Mouse (Mus musculus) naive thymus-derived CD4-positive, alpha-beta T cell, adult 2 months (primary cell): ENCODE results near the gene Arl6ip5.

ENCODE experiments used
- DNase-seq: peaks from one replicate; pipeline ENCODE4 v3.0.0-alpha.2; 2011; ENCODE audit warnings: low read depth

Gene Arl6ip5

DNA sequence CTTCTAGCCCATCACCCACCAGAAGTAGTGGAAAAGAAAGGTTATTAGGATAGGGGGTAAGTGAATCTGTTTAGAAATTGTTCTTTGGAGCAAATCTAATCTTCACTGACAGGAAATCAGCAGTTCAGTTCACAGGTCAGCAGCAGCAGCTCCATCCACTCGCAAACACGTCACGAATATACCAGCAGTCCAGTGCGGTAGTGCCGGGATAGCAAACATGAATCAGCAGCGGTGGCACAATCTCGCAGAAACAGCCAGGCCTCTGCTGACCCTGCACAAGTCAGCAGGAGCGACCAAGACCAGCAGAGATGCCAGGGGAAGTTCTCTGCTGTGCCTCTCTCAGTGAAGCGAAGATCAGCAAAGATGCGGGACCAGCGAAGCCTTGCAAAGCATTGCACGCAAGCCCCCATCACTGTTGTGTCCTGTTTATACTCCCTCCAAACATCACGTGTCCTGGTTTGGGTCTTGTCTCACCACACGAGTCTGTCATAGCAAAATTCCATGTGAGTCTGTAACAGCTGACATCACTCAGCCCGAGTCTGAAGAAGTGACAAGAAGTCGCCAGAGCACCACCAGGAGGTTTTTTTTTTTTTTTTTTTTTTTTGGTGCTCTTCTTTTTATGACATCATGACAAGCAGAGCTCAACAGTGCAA, 62.7 kb downstream of the Arl6ip5 start:
- no peak for DNase-seq

DNA sequence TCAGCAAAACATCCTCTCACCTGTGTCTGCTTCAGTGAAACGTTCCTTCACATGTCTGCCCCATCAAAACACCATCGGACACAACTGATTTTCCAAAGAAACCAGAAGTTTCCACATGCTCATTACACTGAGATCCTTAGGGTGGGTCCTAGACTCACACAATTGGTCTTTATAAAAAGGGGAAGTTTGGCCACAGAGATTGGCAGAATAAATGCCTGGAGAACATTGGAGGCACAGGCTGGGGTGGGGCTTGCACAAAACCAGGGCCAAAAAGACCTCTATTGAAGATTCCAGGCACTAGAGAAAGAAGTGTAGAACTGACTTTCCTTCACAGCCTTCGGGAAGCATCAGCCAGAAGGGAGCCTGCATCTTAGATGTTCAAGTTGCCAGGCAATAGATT, 63.3 kb downstream of the Arl6ip5 start:
- no peak for DNase-seq

DNA sequence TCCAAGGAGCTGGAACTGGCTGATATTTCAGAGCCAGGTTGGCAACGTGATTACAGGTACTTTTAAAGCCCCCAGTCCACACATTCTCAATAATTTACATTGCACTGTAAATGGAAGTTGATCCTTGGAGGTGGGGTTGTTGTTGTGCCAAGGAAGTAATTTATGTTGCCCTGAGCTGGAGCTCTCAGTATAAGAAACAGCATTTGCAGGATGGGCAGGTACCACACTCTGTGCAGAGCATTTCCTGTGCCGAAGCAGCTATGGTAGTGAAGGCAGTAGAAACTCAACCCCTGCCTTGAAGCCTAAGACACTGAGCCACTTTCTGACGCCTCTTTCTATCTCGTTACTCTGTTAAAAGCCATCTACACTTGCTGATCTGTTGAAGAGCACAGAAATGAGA, 65.3 kb downstream of the Arl6ip5 start:
- peak; percentile 51 for DNase-seq

DNA sequence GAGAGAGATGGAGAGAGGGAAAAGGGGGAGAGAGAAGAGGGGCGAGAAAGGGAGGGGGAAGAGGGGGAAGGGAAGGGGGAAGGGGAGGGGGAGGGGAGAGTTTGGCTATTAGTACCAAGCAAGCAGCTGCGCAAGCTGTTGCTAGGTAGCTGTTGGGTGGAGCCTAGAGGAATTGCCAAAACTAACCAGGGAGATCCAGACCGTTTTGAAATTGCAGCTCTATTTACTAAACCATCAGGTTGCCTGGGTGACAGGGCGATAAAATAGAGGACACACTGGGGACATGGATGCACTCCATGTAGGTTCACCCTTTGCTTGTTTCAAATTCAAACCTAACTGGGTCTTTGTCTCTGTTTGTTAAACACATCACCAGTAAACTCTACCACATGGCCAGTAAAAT, 65.9 kb downstream of the Arl6ip5 start:
- DNase-seq: peak; percentile 21

DNA sequence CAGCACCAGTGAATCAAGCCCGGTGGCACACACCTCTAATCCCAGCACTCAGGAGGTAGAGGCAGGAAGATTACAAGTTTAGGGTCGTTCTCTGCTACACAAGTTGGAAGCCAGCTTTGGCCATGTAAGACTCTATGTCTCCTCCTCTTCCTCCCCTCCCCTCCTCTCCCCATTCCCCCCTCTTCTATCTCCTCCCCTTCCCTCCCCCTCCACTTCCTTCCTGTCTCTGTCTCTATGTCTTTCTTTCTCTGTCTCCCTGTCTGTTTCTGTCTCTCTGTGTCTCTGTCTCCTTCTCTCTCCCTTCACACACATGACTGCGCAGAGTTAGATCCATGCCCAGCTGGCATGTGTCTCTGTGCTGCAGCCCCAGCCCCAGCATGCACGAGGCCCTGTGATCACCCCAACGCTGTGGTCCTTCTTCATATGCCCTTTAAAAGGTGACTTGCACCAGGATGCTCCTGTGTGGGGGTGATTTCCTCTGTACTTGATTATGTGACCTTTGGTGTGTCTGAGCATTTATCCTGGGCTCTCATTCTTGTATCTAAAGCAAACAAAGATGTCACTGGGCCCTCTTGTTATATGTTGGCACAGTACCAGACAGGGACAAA, 66.5 kb downstream of the Arl6ip5 start:
- peak; percentile 52 for DNase-seq

DNA sequence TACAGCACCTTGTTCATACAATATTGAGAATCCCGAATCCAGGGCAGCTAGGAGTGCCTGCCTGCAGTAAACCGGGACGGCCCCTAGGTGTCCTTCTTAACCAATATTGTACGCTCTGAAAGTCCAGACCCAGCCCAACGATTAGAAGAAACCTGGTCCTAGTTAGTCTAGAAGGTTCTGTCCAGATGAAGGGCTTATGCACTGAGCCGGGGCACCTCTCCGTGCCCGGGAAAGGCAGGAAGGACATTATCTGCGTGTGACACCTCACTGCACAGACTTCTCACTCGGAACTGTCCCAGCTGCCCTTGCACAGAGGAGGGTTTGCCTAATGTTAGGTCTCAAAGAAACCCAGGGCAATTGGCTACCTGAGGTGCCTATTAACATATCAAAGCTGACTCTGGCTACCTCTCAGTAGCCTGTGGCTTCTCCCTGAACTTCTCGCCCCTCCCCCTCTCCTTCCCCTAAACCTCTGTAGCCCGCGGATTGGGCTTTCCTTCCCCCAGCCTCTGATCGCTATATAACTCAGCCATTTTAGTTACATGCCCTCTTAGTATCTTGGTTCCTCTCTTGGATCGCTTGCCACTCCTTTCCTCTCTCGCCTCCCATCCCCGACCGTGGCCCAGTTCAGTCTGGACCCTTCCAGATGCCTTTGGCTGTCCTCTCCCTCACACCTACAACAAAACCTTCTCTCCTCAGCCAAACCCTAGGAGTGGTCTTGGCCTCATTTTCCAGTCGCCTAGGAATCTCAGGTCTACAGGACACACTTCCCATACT, 67.7 kb downstream of the Arl6ip5 start:
- peak; percentile 77 for DNase-seq

DNA sequence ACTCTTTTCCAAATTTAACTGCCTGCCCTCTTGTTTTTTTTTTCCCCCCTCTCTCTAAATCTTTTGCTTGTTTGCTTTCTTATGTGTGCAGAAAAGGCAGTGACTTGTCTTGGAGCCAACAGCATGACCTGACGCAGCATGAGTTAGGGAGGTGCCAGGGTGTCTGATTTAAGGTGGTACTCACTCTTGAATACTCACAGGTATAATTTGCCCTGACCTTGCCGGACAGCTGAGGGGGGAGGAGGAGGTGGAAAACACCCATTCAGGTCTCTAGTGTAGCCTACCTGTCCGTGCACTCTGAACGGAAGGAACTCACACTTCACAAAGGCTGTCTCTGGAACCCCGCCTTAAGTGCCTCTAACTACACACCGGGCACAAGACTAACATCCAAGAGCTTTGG, 68.4 kb downstream of the Arl6ip5 start:
- no peak for DNase-seq
